ENCODE assay signal across 18 mouse cellular contexts in genomic region chr5:127305719-127306118, GRCm38 (mm10).
DNase-seq lines count a peak whose midpoint lies in the region; ATAC-seq lines count a peak whose summit lies in the region.
"Had no signal": no experiment of that assay in that cellular context is flagged by ENCODE, and none has a peak within 500 bp of the region (broad histone marks: within the 10 kb centered on the region; RNA-seq: fewer than 3 reads in every experiment).

No protein-coding gene starts in this region.

- no peaks in the 10 kb centered on the region for H3K9me3 ChIP-seq in midbrain, embryonic 10.5 days (replicated peaks)
- no peaks in the 10 kb centered on the region for H3K9me3 ChIP-seq in midbrain, embryonic 13.5 days
- no peaks in the 10 kb centered on the region for H3K9me3 ChIP-seq in limb, embryonic 12.5 days
- no peaks in the 10 kb centered on the region for H3K9me3 ChIP-seq in forebrain, embryonic 10.5 days
- H3K9me3 ChIP-seq in heart, embryonic 12.5 days (replicated peaks), result no peaks in the 10 kb centered on the region
- H3K9me3 ChIP-seq: embryonic facial prominence, embryonic 13.5 days; forebrain, embryonic 15.5 days; hindbrain, embryonic 12.5 days had no signal

- ATAC-seq in midbrain, embryonic 13.5 days, result no peak
- no peak for ATAC-seq in limb, embryonic 12.5 days (ENCODE audit: insufficient number of reproducible peaks, insufficient read depth, low FRiP score, low TSS enrichment, low read depth)
- no peak for ATAC-seq in heart, embryonic 12.5 days (ENCODE audit: insufficient number of reproducible peaks, low FRiP score)
- ATAC-seq: forebrain, embryonic 15.5 days; intestine, embryonic 16.5 days; liver, postnatal 0 days had no signal

- no peak overlapping the region for H3K9ac ChIP-seq in midbrain, embryonic 13.5 days (replicated peaks)
- no peak overlapping the region for H3K9ac ChIP-seq in limb, embryonic 12.5 days (replicated peaks)
- no peak overlapping the region for H3K9ac ChIP-seq in heart, embryonic 12.5 days
- H3K9ac ChIP-seq: embryonic facial prominence, embryonic 13.5 days; forebrain, embryonic 15.5 days; hindbrain, embryonic 12.5 days; liver, postnatal 0 days had no signal

- peaks cover 38% of the 10 kb centered on the region for H3K4me1 ChIP-seq in midbrain, embryonic 10.5 days
- H3K4me1 ChIP-seq in midbrain, embryonic 13.5 days (replicated peaks), result peaks cover 8% of the 10 kb centered on the region
- peaks cover 45% of the 10 kb centered on the region for H3K4me1 ChIP-seq in limb, embryonic 12.5 days (replicated peaks)
- H3K4me1 ChIP-seq in forebrain, embryonic 10.5 days, result peaks cover 28% of the 10 kb centered on the region
- H3K4me1 ChIP-seq in heart, embryonic 12.5 days (replicated peaks), result peaks cover 10% of the 10 kb centered on the region

- H3K36me3 ChIP-seq in midbrain, embryonic 10.5 days, result no peaks in the 10 kb centered on the region
- H3K36me3 ChIP-seq in midbrain, embryonic 13.5 days, result no peaks in the 10 kb centered on the region
- H3K36me3 ChIP-seq in limb, embryonic 12.5 days, result no peaks in the 10 kb centered on the region
- H3K36me3 ChIP-seq in forebrain, embryonic 10.5 days (replicated peaks), result no peaks in the 10 kb centered on the region
- no peaks in the 10 kb centered on the region for H3K36me3 ChIP-seq in heart, embryonic 12.5 days
- H3K36me3 ChIP-seq: embryonic facial prominence, embryonic 13.5 days; forebrain, embryonic 15.5 days; hindbrain, embryonic 12.5 days had no signal

- DNase-seq in midbrain, embryonic 10.5 days (ENCODE audit: low spot score), result no peak
- peak; percentile 89 for DNase-seq in cerebellum, adult 11-12 months
- peak; percentile 86 to 88 for DNase-seq in cerebellum, postnatal 10 days
- DNase-seq in forebrain, embryonic 10.5 days (ENCODE audit: extremely low spot score, low spot score), result no peak
- DNase-seq: adrenal gland, adult 2 months; gastrocnemius, postnatal 25 days; heart, adult 2 months; layer of hippocampus, postnatal 36 days; liver, postnatal 0 days; lung, postnatal 10 days; midbrain, embryonic 14.5 days had no signal

- H3K27me3 ChIP-seq in midbrain, embryonic 10.5 days (ENCODE audit: low read depth, poor library complexity, severe bottlenecking), result 0 out of 2 replicates have a peak, but pooled peaks cover 3% of the 10 kb centered on the region
- H3K27me3 ChIP-seq in midbrain, embryonic 13.5 days, result no peaks in the 10 kb centered on the region
- no peaks in the 10 kb centered on the region for H3K27me3 ChIP-seq in limb, embryonic 12.5 days
- H3K27me3 ChIP-seq in forebrain, embryonic 10.5 days (ENCODE audit: poor library complexity, severe bottlenecking), result peaks cover 6% of the 10 kb centered on the region; the same call in 1 of the 2 replicates
- H3K27me3 ChIP-seq in heart, embryonic 12.5 days (replicated peaks), result no peaks in the 10 kb centered on the region
- H3K27me3 ChIP-seq: embryonic facial prominence, embryonic 13.5 days; forebrain, embryonic 15.5 days; hindbrain, embryonic 12.5 days had no signal

- 50% methylated on average over 5 of the region's 5 CpGs for WGBS in midbrain, embryonic 10.5 days
- WGBS in midbrain, embryonic 13.5 days, result 44% methylated on average over 5 of the region's 5 CpGs
- WGBS in limb, embryonic 12.5 days, result 25% methylated on average over 5 of the region's 5 CpGs
- 53% methylated on average over 5 of the region's 5 CpGs for WGBS in forebrain, embryonic 10.5 days
- 39% methylated on average over 5 of the region's 5 CpGs for WGBS in heart, embryonic 12.5 days

- H3K4me3 ChIP-seq in midbrain, embryonic 10.5 days, result no peak overlapping the region
- no peak overlapping the region for H3K4me3 ChIP-seq in midbrain, embryonic 13.5 days (replicated peaks)
- H3K4me3 ChIP-seq in limb, embryonic 12.5 days (replicated peaks), result no peak overlapping the region
- no peak overlapping the region for H3K4me3 ChIP-seq in forebrain, embryonic 10.5 days
- no peak overlapping the region for H3K4me3 ChIP-seq in heart, embryonic 12.5 days
- H3K4me3 ChIP-seq: embryonic facial prominence, embryonic 13.5 days; forebrain, embryonic 15.5 days; heart, adult 2 months; hindbrain, embryonic 12.5 days had no signal

- H3K27ac ChIP-seq in midbrain, embryonic 10.5 days (replicated peaks), result peak overlapping the region; percentile 25; the same call in 1 of the 2 replicates
- H3K27ac ChIP-seq in midbrain, embryonic 13.5 days, result no peak overlapping the region
- peak overlapping the region; percentile 50; the same call in 1 of the 2 replicates for H3K27ac ChIP-seq in limb, embryonic 12.5 days
- no peak overlapping the region for H3K27ac ChIP-seq in forebrain, embryonic 10.5 days
- H3K27ac ChIP-seq in heart, embryonic 12.5 days (ENCODE audit: poor library complexity, severe bottlenecking), result no peak overlapping the region
- H3K27ac ChIP-seq: embryonic facial prominence, embryonic 13.5 days; forebrain, embryonic 15.5 days; heart, adult 2 months; hindbrain, embryonic 12.5 days had no signal

- no peak overlapping the region for H3K4me2 ChIP-seq in midbrain, embryonic 13.5 days (replicated peaks)
- no peak overlapping the region for H3K4me2 ChIP-seq in limb, embryonic 12.5 days
- H3K4me2 ChIP-seq in heart, embryonic 12.5 days, result no peak overlapping the region
- H3K4me2 ChIP-seq: embryonic facial prominence, embryonic 13.5 days; forebrain, embryonic 15.5 days; hindbrain, embryonic 12.5 days had no signal

Comparison
In these comparisons a context has a peak if more than half of its experiments do, and no peak if none do; other contexts are left out.
1. H3K27ac ChIP-seq: peak in midbrain, embryonic 10.5 days (single experiment) and limb, embryonic 12.5 days (single experiment); none in midbrain, embryonic 13.5 days (single experiment), forebrain, embryonic 10.5 days (single experiment) and heart, embryonic 12.5 days (single experiment).
2. DNase-seq: peak in cerebellum, adult 11-12 months (single experiment) and cerebellum, postnatal 10 days (2 of 2); none in midbrain, embryonic 10.5 days (single experiment) and forebrain, embryonic 10.5 days (single experiment).